Mouse (Mus musculus) MEL (cell line): ENCODE data around the gene Abhd16a. TPM values are rescaled to one million over a fixed set of nuclear protein-coding genes. Genes with fewer than 3 reads are reported as not detected.
A peak's percentile ranks its signal among the peaks of the same experiment; 100 is the strongest.

Experiments
- DNase-seq: peaks from one replicate; pipeline ENCODE4 v3.0.0; 2011; ENCODE audit warnings: low read depth, low spot score
- H3K27ac ChIP-seq: 2 replicates; pipeline ENCODE4 v1.5.1; 2012; ENCODE audit warnings: low read depth, mild to moderate bottlenecking, control low read depth, low read length, moderate library complexity; ENCODE audit not compliant: control insufficient read depth
- H3K27me3 ChIP-seq, 2 experiments: fragments of 150-350 bp in 1 of 2; sonication (generic) in 1 of 2; 2 replicates each; pipeline ENCODE4 v1.6.1; 2012; ENCODE audit warnings: low read length in 2 of 2, mild to moderate bottlenecking in 2 of 2, improper control_type of control experiment in 1 of 2, moderate library complexity in 1 of 2; ENCODE audit not compliant: insufficient read depth in 2 of 2, control insufficient read depth in 1 of 2
- H3K36me3 ChIP-seq, 2 experiments: 2 replicates each; pipeline ENCODE4 v1.6.1; 2012 to 2014; ENCODE audit warnings: low read length in 2 of 2, improper control_type of control experiment in 1 of 2, inconsistent platforms in 1 of 2, mild to moderate bottlenecking in 1 of 2; ENCODE audit not compliant: insufficient read depth in 2 of 2, control insufficient read depth in 1 of 2
- H3K4me1 ChIP-seq, 2 experiments: fragments of 150-350 bp in 1 of 2; sonication (generic) in 1 of 2; 2 replicates each; pipeline ENCODE4 v1.6.1; 2012; ENCODE audit warnings: low read length in 2 of 2, improper control_type of control experiment in 1 of 2, mild to moderate bottlenecking in 1 of 2; ENCODE audit not compliant: insufficient read depth in 2 of 2, control insufficient read depth in 1 of 2
- H3K4me3 ChIP-seq, 2 experiments: fragments of 150-350 bp in 1 of 2; sonication (generic) in 1 of 2; 2 replicates each; pipeline ENCODE4 v1.5.1; 2012; ENCODE audit warnings: low read depth in 2 of 2, low read length in 2 of 2, mild to moderate bottlenecking in 2 of 2, moderate library complexity in 2 of 2, control low read depth in 1 of 2, improper control_type of control experiment in 1 of 2; ENCODE audit not compliant: control insufficient read depth in 1 of 2, insufficient read depth in 1 of 2
- H3K79me2 ChIP-seq: 2 replicates; pipeline ENCODE4 v1.6.1; 2012; ENCODE audit warnings: mild to moderate bottlenecking, low read length, moderate library complexity; ENCODE audit not compliant: control insufficient read depth, poor library complexity, insufficient read depth
- H3K9ac ChIP-seq: 2 replicates; pipeline ENCODE4 v1.6.1; 2012; ENCODE audit warnings: low read depth, mild to moderate bottlenecking, control low read depth, low read length, moderate library complexity; ENCODE audit not compliant: control insufficient read depth, poor library complexity, severe bottlenecking
- H3K9me3 ChIP-seq: fragments of 150-350 bp; sonication (generic); replicated peaks from 2 replicates; pipeline ENCODE4 v1.6.1; 2012; ENCODE audit warnings: mild to moderate bottlenecking, low read length, improper control_type of control experiment, moderate library complexity; ENCODE audit not compliant: insufficient read depth
- BHLHE40 ChIP-seq: IDR thresholded peaks from 2 replicates; pipeline ENCODE4 v1.6.1; 2012; ENCODE audit warnings: low read depth, mild to moderate bottlenecking, inconsistent platforms, low read length, improper control_type of control experiment, borderline replicate concordance
- CHD1 ChIP-seq: IDR thresholded peaks from 2 replicates; pipeline ENCODE4 v1.6.1; 2012; ENCODE audit warnings: low read depth, mild to moderate bottlenecking, inconsistent platforms, low read length, improper control_type of control experiment
- CHD2 ChIP-seq: IDR thresholded peaks from 2 replicates; pipeline ENCODE4 v1.6.1; 2011; ENCODE audit warnings: low read length, improper control_type of control experiment
- ELF1 ChIP-seq: IDR thresholded peaks from 2 replicates; pipeline ENCODE4 v1.6.1; 2014; ENCODE audit warnings: low read depth, mild to moderate bottlenecking, inconsistent platforms, low read length, improper control_type of control experiment, moderate library complexity
- EP300 ChIP-seq, 2 experiments: IDR thresholded peaks; 2 replicates each; pipeline ENCODE4 v1.6.1; 2011; ENCODE audit warnings: improper control_type of control experiment in 2 of 2, low read length in 2 of 2, low read depth in 1 of 2, mild to moderate bottlenecking in 1 of 2
- ETS1 ChIP-seq: IDR thresholded peaks from 2 replicates; pipeline ENCODE4 v1.6.1; 2012; ENCODE audit warnings: low read depth, mild to moderate bottlenecking, inconsistent platforms, low read length, improper control_type of control experiment, moderate library complexity
- GABPA ChIP-seq: IDR thresholded peaks from 2 replicates; pipeline ENCODE4 v1.6.1; 2012; ENCODE audit warnings: low read depth, mild to moderate bottlenecking, inconsistent platforms, low read length, improper control_type of control experiment, moderate library complexity
- GATA1 ChIP-seq: IDR thresholded peaks from 2 replicates; pipeline ENCODE4 v1.6.1; 2011; ENCODE audit warnings: low read depth, low read length, improper control_type of control experiment
- HCFC1 ChIP-seq: IDR thresholded peaks from 2 replicates; pipeline ENCODE4 v1.6.1; 2012; ENCODE audit warnings: low read depth, mild to moderate bottlenecking, inconsistent platforms, low read length, improper control_type of control experiment, moderate library complexity
- JUND ChIP-seq: IDR thresholded peaks from 2 replicates; pipeline ENCODE4 v1.6.1; 2011; ENCODE audit warnings: low read depth, mild to moderate bottlenecking, improper control_type of control experiment, low read length
- KAT2A ChIP-seq: conservative IDR thresholded peaks from 2 replicates; pipeline ENCODE4 v1.6.1; 2012; ENCODE audit warnings: low read depth, low read length, improper control_type of control experiment, inconsistent platforms
- MAFK ChIP-seq: IDR thresholded peaks from 2 replicates; pipeline ENCODE4 v1.6.1; 2011; ENCODE audit warnings: low read depth, mild to moderate bottlenecking, low read length, improper control_type of control experiment, borderline replicate concordance
- MAX ChIP-seq: IDR thresholded peaks from 2 replicates; pipeline ENCODE4 v1.6.1; 2011; ENCODE audit warnings: low read length, improper control_type of control experiment
- MAZ ChIP-seq: IDR thresholded peaks from 2 replicates; pipeline ENCODE4 v1.6.1; 2012; ENCODE audit warnings: low read depth, mild to moderate bottlenecking, inconsistent platforms, low read length, improper control_type of control experiment
- MEF2A ChIP-seq: IDR thresholded peaks from 2 replicates; pipeline ENCODE4 v1.6.1; 2014; ENCODE audit warnings: low read depth, mild to moderate bottlenecking, inconsistent platforms, low read length, improper control_type of control experiment; ENCODE audit not compliant: poor library complexity, insufficient replicate concordance, severe bottlenecking; ENCODE audit errors: extremely low read depth
- MXI1 ChIP-seq: IDR thresholded peaks from 2 replicates; pipeline ENCODE4 v1.6.1; 2011; ENCODE audit warnings: mild to moderate bottlenecking, low read depth, low read length, improper control_type of control experiment
- MYB ChIP-seq: IDR thresholded peaks from 2 replicates; pipeline ENCODE4 v1.6.1; 2011; ENCODE audit warnings: mild to moderate bottlenecking, low read depth, low read length, improper control_type of control experiment
- MYC ChIP-seq: IDR thresholded peaks from 2 replicates; pipeline ENCODE4 v1.6.1; 2011; ENCODE audit warnings: low read depth, mild to moderate bottlenecking, low read length, improper control_type of control experiment, moderate library complexity
- NELFE ChIP-seq: IDR thresholded peaks from 2 replicates; pipeline ENCODE4 v1.6.1; 2011; ENCODE audit warnings: low read depth, low read length, improper control_type of control experiment
- NRF1 ChIP-seq: IDR thresholded peaks from 2 replicates; pipeline ENCODE4 v1.6.1; 2014; ENCODE audit warnings: low read depth, mild to moderate bottlenecking, inconsistent platforms, low read length, improper control_type of control experiment, moderate library complexity; ENCODE audit not compliant: poor library complexity, insufficient read depth, severe bottlenecking
- POLR2A ChIP-seq, 2 experiments: IDR thresholded peaks; 2 replicates each; pipeline ENCODE4 v1.6.1; 2011 to 2012; ENCODE audit warnings: low read length in 2 of 2, mild to moderate bottlenecking in 2 of 2, control low read depth in 1 of 2, improper control_type of control experiment in 1 of 2, low read depth in 1 of 2, moderate library complexity in 1 of 2; ENCODE audit not compliant: control insufficient read depth in 1 of 2, insufficient read depth in 1 of 2, poor library complexity in 1 of 2
- POLR2AphosphoS2 ChIP-seq: IDR thresholded peaks from 2 replicates; pipeline ENCODE4 v1.6.1; 2011; ENCODE audit warnings: low read length, improper control_type of control experiment
- POLR2AphosphoS5 ChIP-seq: IDR thresholded peaks from 2 replicates; pipeline ENCODE4 v1.6.1; 2012; ENCODE audit warnings: low read depth, borderline replicate concordance, mild to moderate bottlenecking, inconsistent platforms, low read length, moderate library complexity, mixed read lengths
- RAD21 ChIP-seq: IDR thresholded peaks from 2 replicates; pipeline ENCODE4 v1.6.1; 2011; ENCODE audit warnings: mild to moderate bottlenecking, low read depth, low read length, improper control_type of control experiment
- RCOR1 ChIP-seq: IDR thresholded peaks from 2 replicates; pipeline ENCODE4 v1.6.1; 2012; ENCODE audit warnings: low read depth, mild to moderate bottlenecking, inconsistent platforms, low read length, improper control_type of control experiment
- SIN3A ChIP-seq: IDR thresholded peaks from 2 replicates; pipeline ENCODE4 v1.6.1; 2012; ENCODE audit warnings: low read length, improper control_type of control experiment, inconsistent platforms
- SMC3 ChIP-seq: IDR thresholded peaks from 2 replicates; pipeline ENCODE4 v1.6.1; 2011; ENCODE audit warnings: low read depth, low read length, improper control_type of control experiment
- TAL1 ChIP-seq: IDR thresholded peaks from 2 replicates; pipeline ENCODE4 v1.6.1; 2012; ENCODE audit warnings: mild to moderate bottlenecking, inconsistent platforms, low read length, moderate library complexity, mixed read lengths
- TBP ChIP-seq: IDR thresholded peaks from 2 replicates; pipeline ENCODE4 v1.8.0; 2011; ENCODE audit warnings: low read depth, low read length, improper control_type of control experiment
- TCF12 ChIP-seq: IDR thresholded peaks from 2 replicates; pipeline ENCODE4 v1.6.1; 2014; ENCODE audit warnings: low read depth, mild to moderate bottlenecking, inconsistent platforms, low read length, improper control_type of control experiment, moderate library complexity
- UBTF ChIP-seq: IDR thresholded peaks from 2 replicates; pipeline ENCODE4 v1.6.1; 2012; ENCODE audit warnings: low read depth, mild to moderate bottlenecking, inconsistent platforms, low read length, improper control_type of control experiment, moderate library complexity, borderline replicate concordance; ENCODE audit not compliant: insufficient read depth
- USF1 ChIP-seq: IDR thresholded peaks from 2 replicates; pipeline ENCODE4 v1.6.1; 2014; ENCODE audit warnings: low read depth, mild to moderate bottlenecking, inconsistent platforms, low read length, improper control_type of control experiment, moderate library complexity
- USF2 ChIP-seq, 2 experiments: IDR thresholded peaks; 2 replicates each; pipeline ENCODE4 v1.6.1; 2011 to 2012; ENCODE audit warnings: improper control_type of control experiment in 2 of 2, low read length in 2 of 2, borderline replicate concordance in 1 of 2, inconsistent platforms in 1 of 2, low read depth in 1 of 2, mild to moderate bottlenecking in 1 of 2; ENCODE audit not compliant: insufficient read depth in 1 of 2
- ZC3H11A ChIP-seq: IDR thresholded peaks from 2 replicates; pipeline ENCODE4 v1.6.1; 2012; ENCODE audit warnings: low read depth, mild to moderate bottlenecking, inconsistent platforms, low read length, improper control_type of control experiment
- ZKSCAN1 ChIP-seq: IDR thresholded peaks from 2 replicates; pipeline ENCODE4 v1.6.1; 2012; ENCODE audit warnings: low read depth, mild to moderate bottlenecking, inconsistent platforms, low read length, improper control_type of control experiment, moderate library complexity
- ZMIZ1 ChIP-seq: IDR thresholded peaks from 2 replicates; pipeline ENCODE4 v1.6.1; 2012; ENCODE audit warnings: low read depth, mild to moderate bottlenecking, inconsistent platforms, low read length, improper control_type of control experiment, moderate library complexity
- ZNF384 ChIP-seq: IDR thresholded peaks from 2 replicates; pipeline ENCODE4 v1.6.1; 2012; ENCODE audit warnings: low read depth, mild to moderate bottlenecking, inconsistent platforms, low read length, improper control_type of control experiment
- polyA plus RNA-seq, 2 experiments: library from polyadenylated mRNA; stranded (reverse) in 1 of 2; unstranded in 1 of 2; fragments of >175 nt in 1 of 2; fragments of >200 nt in 1 of 2; gene quantifications; 2 replicates each; pipeline versions ENCODE4 v1.2.1 to v1.2.4; 2012; ENCODE audit warnings: low replicate concordance in 2 of 2, low read depth in 1 of 2; ENCODE audit not compliant: insufficient read length in 2 of 2, insufficient read depth in 1 of 2, missing spikeins in 1 of 2
- total RNA-seq: library from RNA; depleted of rRNA; stranded (reverse); fragments of 300-350 nt; gene quantifications from 2 replicates; pipeline ENCODE4 v1.2.3, GENCODE M21; 2012

Abhd16a gene
- total and polyA plus RNA-seq, 3 experiments = 96.1 to 126 TPM; not detected in 1

DNA sequence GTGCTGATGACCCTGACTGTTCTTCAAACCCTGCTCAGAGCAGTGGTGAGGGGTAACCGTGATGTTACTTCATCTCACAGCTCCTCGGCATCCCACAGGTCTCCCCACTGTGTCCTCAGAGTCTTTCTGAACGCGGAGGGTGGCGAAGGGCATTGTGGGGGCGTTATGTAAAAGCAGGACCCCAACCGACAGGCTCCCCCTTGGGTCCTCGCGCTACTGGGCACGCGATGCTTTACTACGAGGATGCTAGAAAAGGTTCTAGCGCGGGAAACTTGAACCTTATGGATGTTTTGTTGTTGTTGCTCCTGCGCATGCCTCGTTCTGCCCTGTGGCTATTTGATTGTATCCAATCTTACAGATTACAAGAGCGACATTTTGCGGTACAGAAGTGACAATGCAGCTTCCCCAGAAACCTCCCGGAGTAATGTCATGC lies 32.8 kb downstream of the Abhd16a start, which contains the start of gene Csnk2b:
TSS of gene Csnk2b (minus strand) at position 183 of the 433 bp plus-strand sequence.
- Histone ChIP-seq H3K9me3 (no peaks in the 10 kb centered on the region), H3K27me3 (no peaks in the 10 kb centered on the region), H3K4me1 (peaks cover 6% of the 10 kb centered on the region in 2 experiments), H3K36me3 (peaks cover 3 to 20% of the 10 kb centered on the region in 2 experiments; a peak in 2 of 4 replicates), H3K27ac (peak within 1 kb of the TSS; percentile 79), H3K9ac (peak within 1 kb of the TSS; percentile 95), H3K79me2 (peaks cover 37% of the 10 kb centered on the region), H3K4me3 (peak within 1 kb of the TSS; percentile 76 to 93)
- DNase-seq = peak; percentile 82
- TF ChIP-seq GATA1 = peak; percentile 38; the same call in 1 of the 2 replicates
- no peak for TF ChIP-seq UBTF
- no peak for TF ChIP-seq GABPA
- TF ChIP-seq MXI1 = peak; percentile 17; the same call in 1 of the 2 replicates
- no peak for TF ChIP-seq TCF12
- TF ChIP-seq KAT2A = no peak
- no peak for TF ChIP-seq ZKSCAN1
- TF ChIP-seq MAX = peak; percentile 36; the same call in 1 of the 2 replicates
- no peak for TF ChIP-seq HCFC1
- peak; percentile 47 for TF ChIP-seq ZC3H11A
- TF ChIP-seq NRF1 = peak; percentile 80
- TF ChIP-seq ETS1 = 0 out of 2 replicates have a peak, but pooled peaks have one; percentile 20
- TF ChIP-seq MYB = no peak
- no peak for TF ChIP-seq USF1
- TF ChIP-seq ELF1 = no peak
- no peak for TF ChIP-seq MAZ
- TF ChIP-seq POLR2A (IDR thresholded peaks at IDR 0.05; ENCODE audit: control insufficient read depth in 1 of 2, insufficient read depth in 1 of 2, low read depth in 1 of 2, low read length in 2 of 2, poor library complexity in 1 of 2) = no peak; a peak in 1 of 4 replicates
- TF ChIP-seq MEF2A = no peak
- no peak for TF ChIP-seq ZNF384
- no peak for TF ChIP-seq CHD2
- no peak for TF ChIP-seq ZMIZ1
- TF ChIP-seq BHLHE40 = no peak
- TF ChIP-seq POLR2AphosphoS5 = no peak
- peak; percentile 68 for TF ChIP-seq SIN3A
- TF ChIP-seq SMC3 = peak; percentile 57
- peak; percentile 13; the same call in 1 of the 2 replicates for TF ChIP-seq TBP
- TF ChIP-seq TAL1 = no peak
- no peak for TF ChIP-seq MYC
- no peak for TF ChIP-seq MAFK
- no peak for TF ChIP-seq CHD1
- TF ChIP-seq POLR2AphosphoS2 = no peak
- no peak for TF ChIP-seq USF2 (IDR thresholded peaks at IDR 0.05; ENCODE audit: borderline replicate concordance in 1 of 2, insufficient read depth in 1 of 2, low read depth in 1 of 2, low read length in 2 of 2)
- 0 out of 4 replicates have a peak, but pooled peaks of 1 of the 2 experiments have one; percentile 20 for TF ChIP-seq EP300 (IDR thresholded peaks at IDR 0.05; ENCODE audit: low read depth in 1 of 2, low read length in 2 of 2)
- no peak for TF ChIP-seq NELFE
- TF ChIP-seq JUND = no peak
- TF ChIP-seq RAD21 = peak; percentile 69
- 0 out of 2 replicates have a peak, but pooled peaks have one; percentile 31 for TF ChIP-seq RCOR1
